Mouse (Mus musculus): ENCODE measurements at regions not wholly inside any gene's neighbourhood (a gene's known extent, or its start where the extent isn't known, plus 50 kb on each side); places are given as distances from the start of the nearest gene placed in this dataset.

- TF ChIP-seq CTCF (IDR thresholded peaks at IDR 0.05; ENCODE audit: low read depth) (no peak), EP300 (IDR thresholded peaks at IDR 0.05; ENCODE audit: low read depth) (no peak)
Measured at GRCm38 (mm10) chr12:73445128-73445527, 101.1 kb downstream of the Tmem30b start.
